Mouse (Mus musculus): ENCODE results near the gene Rapgef4. TPM values are rescaled to one million over a fixed set of nuclear protein-coding genes. Genes with fewer than 3 reads are reported as not detected.
A peak's percentile ranks its signal among the peaks of the same experiment; 100 is the strongest.

The Rapgef4 gene
- polyA plus RNA-seq, 1 experiment from 2014 or later = 2.9 TPM

DNA sequence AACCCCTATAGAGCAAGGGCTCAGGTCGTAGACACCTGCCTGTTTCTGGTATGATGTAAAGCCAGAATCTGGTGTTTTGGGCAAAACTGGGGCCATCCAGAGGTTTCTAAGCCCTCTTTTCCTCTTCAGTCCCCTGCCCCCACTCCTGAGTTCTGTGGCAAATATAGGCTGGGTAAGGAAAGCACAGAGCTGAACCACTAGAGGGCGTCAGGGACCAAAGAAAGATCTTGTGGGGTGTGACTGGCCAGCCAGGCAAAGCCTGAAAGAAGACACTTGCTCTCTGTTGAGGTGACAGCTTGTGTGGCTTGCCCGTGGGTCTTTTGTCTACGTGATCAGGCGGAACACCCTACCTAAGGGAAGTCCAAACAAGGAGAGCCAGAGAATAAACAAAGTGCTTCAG is 222.6 kb downstream of the Rapgef4 start:
- no peak overlapping the region for H3K9ac ChIP-seq (ENCODE audit: low read depth, low read length)
- WGBS = 6% methylated on average over 5 of the region's 5 CpGs
- no peaks in the 10 kb centered on the region for H3K9me3 ChIP-seq (ENCODE audit: control insufficient read depth, low read length)
- H3K4me2 ChIP-seq (replicated peaks; ENCODE audit: low read depth, low read length) = 0 out of 2 replicates have a peak overlapping the region, but pooled peaks have one; percentile 11
- no peak overlapping the region for H3K4me3 ChIP-seq (ENCODE audit: low read depth, low read length)
- no peaks in the 10 kb centered on the region for H3K4me1 ChIP-seq (replicated peaks; ENCODE audit: control insufficient read depth, insufficient read depth, low read length)
- H3K27ac ChIP-seq (ENCODE audit: low read depth, low read length) = no peak overlapping the region
- DNase-seq (ENCODE audit: low spot score) = peak; percentile 87
- H3K36me3 ChIP-seq (ENCODE audit: control insufficient read depth, insufficient read depth, low read length) = no peaks in the 10 kb centered on the region
- peak; percentile 75 for ATAC-seq (ENCODE audit: low FRiP score)
- H3K27me3 ChIP-seq (ENCODE audit: control insufficient read depth, insufficient read depth, low read length) = no peaks in the 10 kb centered on the region; the same call in 1 of the 2 replicates

DNA sequence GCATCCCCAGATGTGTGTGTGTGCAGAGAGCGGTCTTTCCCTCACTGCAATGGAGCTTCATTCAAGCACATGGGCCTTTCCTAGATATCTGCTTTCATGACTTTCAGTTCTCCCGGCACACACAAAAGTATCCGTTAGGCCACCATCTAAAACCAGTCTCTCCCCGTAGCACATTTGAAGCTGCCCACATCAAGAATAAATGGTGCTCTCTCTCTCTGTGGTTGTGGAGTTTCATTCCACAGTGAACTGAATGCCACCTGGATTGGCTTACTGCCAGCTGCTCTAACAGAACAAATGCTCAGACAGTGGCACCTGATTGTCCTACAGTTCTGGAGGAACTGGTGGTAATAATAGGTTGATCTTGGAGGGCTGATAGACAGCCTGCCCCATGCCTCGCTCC is 224.8 kb downstream of the Rapgef4 start:
- H3K4me2 ChIP-seq (replicated peaks; ENCODE audit: low read depth, low read length) = no peak overlapping the region
- no peak for ATAC-seq (ENCODE audit: low FRiP score)
- no peak overlapping the region for H3K27ac ChIP-seq (ENCODE audit: low read depth, low read length)
- no peaks in the 10 kb centered on the region for H3K36me3 ChIP-seq (ENCODE audit: control insufficient read depth, insufficient read depth, low read length)
- no peak overlapping the region for H3K9ac ChIP-seq (ENCODE audit: low read depth, low read length)
- no peak overlapping the region for H3K4me3 ChIP-seq (ENCODE audit: low read depth, low read length)
- no peaks in the 10 kb centered on the region; the same call in 1 of the 2 replicates for H3K27me3 ChIP-seq (ENCODE audit: control insufficient read depth, insufficient read depth, low read length)
- H3K4me1 ChIP-seq (replicated peaks; ENCODE audit: control insufficient read depth, insufficient read depth, low read length) = no peaks in the 10 kb centered on the region
- DNase-seq (ENCODE audit: low spot score) = no peak
- no peaks in the 10 kb centered on the region for H3K9me3 ChIP-seq (ENCODE audit: control insufficient read depth, low read length)
- 91% methylated on average over 5 of the region's 5 CpGs for WGBS

DNA sequence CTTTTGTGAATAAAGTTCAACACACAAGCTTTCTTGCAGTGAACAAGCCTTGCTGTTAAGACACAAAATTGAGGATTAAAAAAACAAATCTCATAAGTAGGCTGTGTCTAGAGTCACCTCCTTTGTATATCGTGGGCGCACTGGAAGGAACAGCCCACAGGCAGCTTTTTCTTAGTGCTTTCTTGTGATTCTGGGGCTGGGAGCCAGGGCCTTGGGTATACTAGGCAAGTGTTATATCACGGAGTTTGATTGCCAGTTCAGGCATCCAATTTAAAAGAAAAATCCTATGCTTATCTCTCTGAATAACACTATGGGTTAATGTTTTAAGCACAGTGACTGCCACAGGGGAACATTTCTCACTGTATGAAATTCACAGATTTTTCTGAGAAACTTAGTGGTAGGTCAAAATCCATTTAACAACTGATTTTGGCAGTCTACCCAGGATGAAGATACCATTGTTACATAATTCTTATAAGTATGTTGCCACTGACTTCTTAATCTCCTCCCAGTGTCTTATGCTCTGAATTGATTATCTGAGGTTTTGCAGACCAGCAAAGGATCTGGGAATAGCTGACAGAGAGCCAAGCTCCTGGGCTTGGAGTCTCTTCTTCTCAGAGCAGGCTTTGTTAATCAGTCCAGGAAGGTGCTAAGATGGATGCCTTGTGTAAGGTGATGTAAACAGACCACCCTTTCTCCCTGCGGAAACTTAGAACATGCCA is 225.6 kb downstream of the Rapgef4 start:
- Histone ChIP-seq H3K36me3 (ENCODE audit: control insufficient read depth, insufficient read depth, low read length) (no peaks in the 10 kb centered on the region), H3K27ac (ENCODE audit: low read depth, low read length) (no peak overlapping the region), H3K4me3 (ENCODE audit: low read depth, low read length) (no peak overlapping the region), H3K9ac (ENCODE audit: low read depth, low read length) (no peak overlapping the region), H3K27me3 (ENCODE audit: control insufficient read depth, insufficient read depth, low read length) (no peaks in the 10 kb centered on the region; the same call in 1 of the 2 replicates), H3K9me3 (ENCODE audit: control insufficient read depth, low read length) (no peaks in the 10 kb centered on the region), H3K4me2 (replicated peaks; ENCODE audit: low read depth, low read length) (no peak overlapping the region), H3K4me1 (replicated peaks; ENCODE audit: control insufficient read depth, insufficient read depth, low read length) (no peaks in the 10 kb centered on the region)
- 89% methylated on average over 4 of the region's 4 CpGs for WGBS
- ATAC-seq (ENCODE audit: low FRiP score) (no peak), DNase-seq (ENCODE audit: low spot score) (no peak)

DNA sequence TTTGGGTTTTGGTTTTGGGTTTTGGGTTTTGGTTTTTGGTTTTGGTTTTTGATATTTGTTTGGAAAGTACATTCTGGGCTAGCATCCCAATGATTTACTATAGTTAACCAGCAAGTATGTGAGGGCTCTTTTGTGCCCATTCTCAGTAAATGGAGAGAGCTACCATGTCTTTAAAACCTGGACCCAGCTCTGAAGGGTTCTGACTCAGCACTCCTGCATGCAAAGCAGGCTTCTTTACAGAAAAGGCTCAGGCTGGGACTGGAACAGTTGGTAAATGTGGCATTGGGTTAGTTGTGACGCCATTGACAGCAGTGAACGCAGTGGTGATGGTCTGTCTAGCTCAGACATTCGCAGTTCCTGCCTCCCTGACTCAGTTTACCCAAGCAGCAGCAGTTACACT is 236.3 kb downstream of the Rapgef4 start:
- Histone ChIP-seq H3K36me3 (ENCODE audit: control insufficient read depth, insufficient read depth, low read length) (no peaks in the 10 kb centered on the region), H3K27ac (ENCODE audit: low read depth, low read length) (no peak overlapping the region), H3K9me3 (ENCODE audit: control insufficient read depth, low read length) (no peaks in the 10 kb centered on the region), H3K4me2 (replicated peaks; ENCODE audit: low read depth, low read length) (no peak overlapping the region), H3K9ac (ENCODE audit: low read depth, low read length) (no peak overlapping the region), H3K4me1 (replicated peaks; ENCODE audit: control insufficient read depth, insufficient read depth, low read length) (no peaks in the 10 kb centered on the region), H3K4me3 (ENCODE audit: low read depth, low read length) (no peak overlapping the region), H3K27me3 (ENCODE audit: control insufficient read depth, insufficient read depth, low read length) (no peaks in the 10 kb centered on the region)
- DNase-seq (ENCODE audit: low spot score) (no peak), ATAC-seq (ENCODE audit: low FRiP score) (no peak)
- WGBS = 89% methylated on average over 3 of the region's 3 CpGs

DNA sequence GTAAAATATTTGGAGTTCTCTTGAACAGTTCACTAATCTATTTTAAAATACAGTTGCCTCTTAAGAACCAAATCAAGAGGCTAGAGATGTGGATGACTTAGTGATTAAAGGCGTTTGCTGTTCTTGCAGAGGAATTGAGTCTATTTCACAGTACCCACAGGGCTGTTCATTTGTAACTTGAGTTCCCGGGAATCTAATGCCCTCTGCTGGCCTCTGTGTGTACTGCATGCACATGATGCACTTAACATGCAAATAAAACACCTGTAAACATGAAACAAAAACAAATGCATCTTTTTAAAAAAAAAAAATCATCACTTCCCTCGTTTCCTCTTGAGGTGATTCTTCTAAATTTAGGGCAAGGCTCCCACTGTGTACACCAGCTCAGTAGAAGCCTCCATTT is 238.9 kb downstream of the Rapgef4 start:
- WGBS = 31% methylated on average over 3 of the region's 3 CpGs
- ATAC-seq (ENCODE audit: low FRiP score) (no peak), DNase-seq (ENCODE audit: low spot score) (peak; percentile 71)
- no peaks in the 10 kb centered on the region for H3K9me3 ChIP-seq (ENCODE audit: control insufficient read depth, low read length)
- no peak overlapping the region for H3K4me2 ChIP-seq (replicated peaks; ENCODE audit: low read depth, low read length)
- H3K4me1 ChIP-seq (replicated peaks; ENCODE audit: control insufficient read depth, insufficient read depth, low read length) = no peaks in the 10 kb centered on the region
- no peaks in the 10 kb centered on the region for H3K27me3 ChIP-seq (ENCODE audit: control insufficient read depth, insufficient read depth, low read length)
- H3K27ac ChIP-seq (ENCODE audit: low read depth, low read length) = no peak overlapping the region
- no peak overlapping the region for H3K4me3 ChIP-seq (ENCODE audit: low read depth, low read length)
- no peak overlapping the region for H3K9ac ChIP-seq (ENCODE audit: low read depth, low read length)
- H3K36me3 ChIP-seq (ENCODE audit: control insufficient read depth, insufficient read depth, low read length) = no peaks in the 10 kb centered on the region

DNA sequence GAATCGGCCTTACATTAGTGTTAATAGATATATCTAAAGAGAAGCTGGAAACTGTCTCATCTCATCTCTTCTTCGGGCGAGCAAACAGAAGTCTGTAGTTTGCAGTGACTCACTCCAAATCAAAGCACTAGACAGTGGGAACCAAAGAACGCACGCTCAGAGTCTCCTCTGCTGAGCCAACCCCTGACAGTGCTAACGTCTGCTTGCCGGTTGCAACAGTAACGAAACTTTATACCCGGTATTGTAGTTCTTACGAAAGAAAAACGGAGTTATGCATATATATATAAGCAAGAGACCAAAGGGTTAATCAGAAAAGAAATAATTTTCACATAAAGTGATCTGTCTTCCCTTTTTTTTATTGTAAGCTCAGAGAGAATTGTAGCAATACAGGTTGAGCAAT is 240.2 kb downstream of the Rapgef4 start:
- H3K4me3 ChIP-seq (ENCODE audit: low read depth, low read length) = no peak overlapping the region
- H3K36me3 ChIP-seq (ENCODE audit: control insufficient read depth, insufficient read depth, low read length) = no peaks in the 10 kb centered on the region
- H3K27me3 ChIP-seq (ENCODE audit: control insufficient read depth, insufficient read depth, low read length) = no peaks in the 10 kb centered on the region
- H3K4me2 ChIP-seq (replicated peaks; ENCODE audit: low read depth, low read length) = no peak overlapping the region
- WGBS = 92% methylated on average over 11 of the region's 11 CpGs
- no peak for ATAC-seq (ENCODE audit: low FRiP score)
- H3K4me1 ChIP-seq (replicated peaks; ENCODE audit: control insufficient read depth, insufficient read depth, low read length) = no peaks in the 10 kb centered on the region
- H3K27ac ChIP-seq (ENCODE audit: low read depth, low read length) = no peak overlapping the region
- H3K9ac ChIP-seq (ENCODE audit: low read depth, low read length) = no peak overlapping the region
- DNase-seq (ENCODE audit: low spot score) = no peak
- H3K9me3 ChIP-seq (ENCODE audit: control insufficient read depth, low read length) = no peaks in the 10 kb centered on the region

DNA sequence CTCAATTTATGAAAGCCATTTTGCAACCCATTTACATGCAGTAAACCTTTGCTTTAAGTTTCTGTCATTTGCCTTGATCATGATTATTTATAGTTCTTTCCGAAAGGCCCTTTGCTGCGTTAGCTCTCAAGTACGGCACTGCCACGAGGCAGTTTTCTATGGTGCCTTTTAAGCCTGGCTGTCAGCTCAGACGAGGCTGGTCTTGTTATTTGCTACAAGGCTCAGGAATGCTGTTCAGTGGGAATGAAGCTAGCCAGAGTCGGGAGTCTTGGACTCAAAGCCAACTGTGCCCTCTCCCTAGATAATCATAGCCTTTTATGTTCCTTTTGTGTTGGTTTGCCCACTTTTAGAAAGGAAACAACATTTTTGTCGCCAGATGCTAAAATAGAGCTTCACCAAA is 240.7 kb downstream of the Rapgef4 start:
- Histone ChIP-seq H3K27me3 (ENCODE audit: control insufficient read depth, insufficient read depth, low read length) (no peaks in the 10 kb centered on the region), H3K4me3 (ENCODE audit: low read depth, low read length) (no peak overlapping the region), H3K9ac (ENCODE audit: low read depth, low read length) (no peak overlapping the region), H3K27ac (ENCODE audit: low read depth, low read length) (no peak overlapping the region), H3K36me3 (ENCODE audit: control insufficient read depth, insufficient read depth, low read length) (no peaks in the 10 kb centered on the region), H3K9me3 (ENCODE audit: control insufficient read depth, low read length) (no peaks in the 10 kb centered on the region), H3K4me1 (replicated peaks; ENCODE audit: control insufficient read depth, insufficient read depth, low read length) (no peaks in the 10 kb centered on the region), H3K4me2 (replicated peaks; ENCODE audit: low read depth, low read length) (no peak overlapping the region)
- WGBS = 74% methylated on average over 7 of the region's 7 CpGs
- ATAC-seq (ENCODE audit: low FRiP score) = no peak
- no peak for DNase-seq (ENCODE audit: low spot score)

DNA sequence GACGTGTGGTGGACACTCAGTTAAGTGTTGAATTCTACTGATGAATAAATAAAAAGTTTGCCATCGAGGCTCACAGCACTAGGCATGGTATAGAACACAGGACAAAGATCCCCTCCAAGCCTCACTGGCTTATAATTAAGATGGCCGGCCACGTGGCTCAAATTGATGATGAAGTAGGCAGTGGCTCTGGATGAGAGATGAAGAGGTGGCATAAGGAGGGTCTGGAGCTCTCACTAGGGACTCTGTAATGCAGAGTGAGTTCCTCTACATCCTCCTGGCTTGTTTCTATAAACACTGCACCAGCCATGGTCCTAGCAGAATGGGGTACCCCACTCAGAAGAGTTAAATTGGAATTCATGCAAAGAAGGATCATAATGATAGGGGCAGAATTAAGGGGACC is 241.2 kb downstream of the Rapgef4 start:
- Histone ChIP-seq H3K4me2 (replicated peaks; ENCODE audit: low read depth, low read length) (no peak overlapping the region), H3K9me3 (ENCODE audit: control insufficient read depth, low read length) (no peaks in the 10 kb centered on the region), H3K9ac (ENCODE audit: low read depth, low read length) (no peak overlapping the region), H3K36me3 (ENCODE audit: control insufficient read depth, insufficient read depth, low read length) (no peaks in the 10 kb centered on the region), H3K4me1 (replicated peaks; ENCODE audit: control insufficient read depth, insufficient read depth, low read length) (no peaks in the 10 kb centered on the region), H3K27me3 (ENCODE audit: control insufficient read depth, insufficient read depth, low read length) (no peaks in the 10 kb centered on the region), H3K4me3 (ENCODE audit: low read depth, low read length) (no peak overlapping the region), H3K27ac (ENCODE audit: low read depth, low read length) (no peak overlapping the region)
- ATAC-seq (ENCODE audit: low FRiP score) (no peak), DNase-seq (ENCODE audit: low spot score) (no peak)
- WGBS = 90% methylated on average over 4 of the region's 4 CpGs

DNA sequence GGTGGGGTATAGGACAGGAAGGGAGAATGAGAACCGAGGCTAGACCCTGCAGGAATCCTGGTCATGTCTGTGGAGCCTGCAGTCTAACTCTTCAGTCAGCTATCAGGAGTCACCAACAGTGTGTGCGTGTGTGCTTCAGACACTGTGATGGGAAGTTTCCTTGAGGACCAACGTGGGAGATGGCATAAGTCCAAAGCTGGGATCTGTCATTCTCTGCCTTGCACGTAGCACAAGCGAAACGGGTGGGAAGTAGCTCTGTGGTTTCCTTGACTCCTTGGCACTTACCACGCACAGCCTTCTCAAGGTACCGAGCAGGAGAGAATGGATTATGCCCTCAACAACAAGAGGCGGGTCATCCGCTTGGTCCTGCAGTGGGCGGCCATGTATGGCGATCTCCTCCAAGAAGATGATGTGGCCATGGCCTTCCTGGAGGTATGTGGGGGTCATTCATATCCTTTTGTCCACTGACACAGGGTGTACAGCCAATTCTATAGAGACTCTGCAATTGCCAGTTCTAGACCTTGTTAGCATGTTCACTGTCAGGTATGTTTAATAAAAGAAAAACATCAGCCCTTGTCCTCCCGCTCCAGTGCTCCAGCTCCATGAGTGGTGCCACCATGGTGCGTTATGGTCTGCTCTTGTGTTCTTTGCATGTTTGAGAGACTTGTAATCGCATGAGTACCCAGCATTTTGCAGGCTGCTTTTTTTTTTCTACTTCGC is 241.9 kb downstream of the Rapgef4 start:
- Histone ChIP-seq H3K27ac (ENCODE audit: low read depth, low read length) (no peak overlapping the region), H3K4me1 (replicated peaks; ENCODE audit: control insufficient read depth, insufficient read depth, low read length) (no peaks in the 10 kb centered on the region), H3K9me3 (ENCODE audit: control insufficient read depth, low read length) (no peaks in the 10 kb centered on the region), H3K4me2 (replicated peaks; ENCODE audit: low read depth, low read length) (no peak overlapping the region), H3K4me3 (ENCODE audit: low read depth, low read length) (no peak overlapping the region), H3K36me3 (ENCODE audit: control insufficient read depth, insufficient read depth, low read length) (no peaks in the 10 kb centered on the region), H3K27me3 (ENCODE audit: control insufficient read depth, insufficient read depth, low read length) (no peaks in the 10 kb centered on the region), H3K9ac (ENCODE audit: low read depth, low read length) (no peak overlapping the region)
- 90% methylated on average over 16 of the region's 16 CpGs for WGBS
- ATAC-seq (ENCODE audit: low FRiP score) (no peak), DNase-seq (ENCODE audit: low spot score) (no peak)

Data from hindbrain, embryonic 11.5 days (tissue).